In the genomic region with DNA sequence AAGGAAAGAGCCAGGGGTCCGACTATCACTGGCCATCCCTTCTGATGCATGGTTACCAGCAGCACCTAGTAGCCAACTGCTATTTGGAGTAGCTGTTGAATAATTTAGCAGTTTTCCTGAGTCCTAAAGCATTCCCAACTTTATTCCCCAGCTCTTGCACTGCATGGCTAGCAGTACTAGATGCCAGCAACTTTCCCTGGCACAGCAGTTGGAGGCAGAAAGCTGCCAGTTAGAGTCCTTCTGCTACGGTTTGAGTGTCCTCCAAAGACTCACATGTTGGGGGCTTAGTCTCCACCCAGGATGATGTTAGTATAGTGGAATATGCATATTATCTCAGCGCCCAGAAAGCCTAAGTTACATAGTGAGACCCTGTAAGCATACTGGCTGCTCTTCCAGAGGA, we compare ENCODE assay signal across 25 mouse cellular contexts. TPM values are rescaled to one million over a fixed set of nuclear protein-coding genes. Genes with fewer than 3 reads are reported as not detected.
DNase-seq lines count a peak whose midpoint lies in the region; ATAC-seq and TF ChIP-seq lines count a peak whose summit lies in the region.
"Had no signal": no experiment of that assay in that cellular context is flagged by ENCODE, and none has a peak within 500 bp of the region (broad histone marks: within the 10 kb centered on the region; RNA-seq: fewer than 3 reads in every experiment).

No protein-coding gene starts in this region.

- WGBS in forebrain, postnatal 0 days: 71% methylated on average over 3 of the region's 3 CpGs
- WGBS in forebrain, embryonic 16.5 days: 61% methylated on average over 3 of the region's 3 CpGs

- H3K27ac ChIP-seq in forebrain, postnatal 0 days (ENCODE audit: low read depth, low read length): no peak overlapping the region
- no peak overlapping the region for H3K27ac ChIP-seq in forebrain, embryonic 16.5 days (ENCODE audit: low read length)
- H3K27ac ChIP-seq: embryonic facial prominence, embryonic 10.5 days; embryonic facial prominence, embryonic 12.5 days; forebrain, embryonic 13.5 days; forebrain, embryonic 15.5 days had no signal

- H3K9ac ChIP-seq in forebrain, postnatal 0 days: no peak overlapping the region
- no peak overlapping the region for H3K9ac ChIP-seq in forebrain, embryonic 16.5 days (replicated peaks; ENCODE audit: low read depth, low read length)
- H3K9ac ChIP-seq: embryonic facial prominence, embryonic 12.5 days; forebrain, embryonic 13.5 days; forebrain, embryonic 15.5 days had no signal

- peak; percentile 58 for DNase-seq in forebrain, postnatal 0 days
- peak; percentile 6 to 26 for DNase-seq in layer of hippocampus, postnatal 14 days (ENCODE audit: low spot score in 2 of 2)
- DNase-seq in layer of hippocampus, adult 9-10 months (ENCODE audit: low spot score): no peak
- peak; percentile 4 for DNase-seq in right cerebral cortex, postnatal 4 days
- DNase-seq in right cerebral cortex, postnatal 14 days: no peak
- DNase-seq in liver: no peak
- DNase-seq: adrenal gland, adult 2 months; adrenal gland, postnatal 10 days; adrenal gland, postnatal 25 days; B cell, adult 2 months; cerebellum, adult 11-12 months; cerebellum, adult 2 months; cerebellum, adult 9-10 months; cerebellum, postnatal 10 days; cerebellum, postnatal 25 days had no signal

- no peaks in the 10 kb centered on the region for H3K4me1 ChIP-seq in forebrain, postnatal 0 days (ENCODE audit: insufficient read depth)
- no peaks in the 10 kb centered on the region for H3K4me1 ChIP-seq in forebrain, embryonic 16.5 days (replicated peaks; ENCODE audit: control insufficient read depth, insufficient read depth, low read length)
- H3K4me1 ChIP-seq: embryonic facial prominence, embryonic 10.5 days; embryonic facial prominence, embryonic 12.5 days; forebrain, embryonic 13.5 days; forebrain, embryonic 15.5 days had no signal

- H3K36me3 ChIP-seq in forebrain, postnatal 0 days (ENCODE audit: insufficient read depth): no peaks in the 10 kb centered on the region
- H3K36me3 ChIP-seq in forebrain, embryonic 16.5 days (ENCODE audit: control insufficient read depth, insufficient read depth): no peaks in the 10 kb centered on the region
- H3K36me3 ChIP-seq: embryonic facial prominence, embryonic 10.5 days; embryonic facial prominence, embryonic 12.5 days; forebrain, embryonic 15.5 days; G1E had no signal

- peak; percentile 64 for ATAC-seq in forebrain, postnatal 0 days
- no peak for ATAC-seq in forebrain, embryonic 16.5 days
- ATAC-seq: activated CD4-positive, CD25-positive, alpha-beta regulatory T cell, adult 4 months; CD4-positive, CD25-positive, alpha-beta regulatory T cell, adult 4 months; forebrain, embryonic 13.5 days; forebrain, embryonic 15.5 days; Patski had no signal

- H3K9me3 ChIP-seq in forebrain, postnatal 0 days (ENCODE audit: low read length): no peaks in the 10 kb centered on the region
- H3K9me3 ChIP-seq in forebrain, embryonic 16.5 days (ENCODE audit: control insufficient read depth, low read length): no peaks in the 10 kb centered on the region; the same call in 1 of the 2 replicates
- H3K9me3 ChIP-seq: embryonic facial prominence, embryonic 10.5 days; embryonic facial prominence, embryonic 12.5 days; forebrain, embryonic 13.5 days; forebrain, embryonic 15.5 days; G1E had no signal

- no peak overlapping the region for H3K4me3 ChIP-seq in forebrain, postnatal 0 days (ENCODE audit: low read depth, low read length)
- H3K4me3 ChIP-seq in forebrain, embryonic 16.5 days (replicated peaks; ENCODE audit: low read length): no peak overlapping the region
- H3K4me3 ChIP-seq: embryonic facial prominence, embryonic 10.5 days; embryonic facial prominence, embryonic 12.5 days; forebrain, embryonic 13.5 days; forebrain, embryonic 15.5 days had no signal

- no peaks in the 10 kb centered on the region for H3K27me3 ChIP-seq in forebrain, postnatal 0 days (ENCODE audit: insufficient read depth, low read length)
- no peaks in the 10 kb centered on the region for H3K27me3 ChIP-seq in forebrain, embryonic 16.5 days (replicated peaks; ENCODE audit: control insufficient read depth, insufficient read depth, low read length)
- H3K27me3 ChIP-seq: CH12.LX; forebrain, embryonic 13.5 days; forebrain, embryonic 15.5 days; Patski had no signal

- no peak for TF ChIP-seq CTCF in forebrain, postnatal 0 days (IDR thresholded peaks at IDR 0.05; ENCODE audit: low read depth)

- H3K4me2 ChIP-seq in forebrain, postnatal 0 days (ENCODE audit: low read depth): no peak overlapping the region
- H3K4me2 ChIP-seq in forebrain, embryonic 16.5 days (ENCODE audit: low read length): no peak overlapping the region
- H3K4me2 ChIP-seq: embryonic facial prominence, embryonic 12.5 days; forebrain, embryonic 13.5 days; forebrain, embryonic 15.5 days had no signal

RNA-seq across cellular contexts. Expression of a gene that starts 53.9 kb away (rescaled TPM):
- total RNA-seq in forebrain, postnatal 0 days (2014; rRNA removed): 61.8 and 71.1 TPM in 2 replicates
- polyA plus RNA-seq in forebrain, postnatal 0 days (2015; fragmentation: Nextera tagmentation; extraction: Ambion mirVana): 92.4 and 113 TPM in 2 replicates
- polyA plus RNA-seq in forebrain, embryonic 16.5 days (2015; fragmentation: Nextera tagmentation; extraction: Ambion mirVana): 120 and 123 TPM in 2 replicates
- total RNA-seq in layer of hippocampus, postnatal 14 days (2021): 10 to 100 TPM; 50.0 to 54.0 TPM

Comparison
In these comparisons a context has a peak if more than half of its experiments do, and no peak if none do; other contexts are left out.
1. DNase-seq: peak in forebrain, postnatal 0 days (single experiment), layer of hippocampus, postnatal 14 days (2 of 2) and right cerebral cortex, postnatal 4 days (single experiment); none in layer of hippocampus, adult 9-10 months (single experiment), right cerebral cortex, postnatal 14 days (single experiment) and liver (single experiment).